Mouse (Mus musculus) spleen, postnatal 36 days (tissue): ENCODE results near the gene Morc2b.
"Not testable (repeated sequence)": the region's sequence is repeated elsewhere in the genome, so short reads cannot be mapped to it uniquely, and the experiment has no call there.

Experiments
- DNase-seq, 2 experiments: peaks; one replicate each; pipeline ENCODE4 v3.0.0; 2022; ENCODE audit warnings: low spot score in 2 of 2, mixed read lengths in 1 of 2

The Morc2b gene

GRCm38 (mm10) chr17:33139261-33139820 lies at the start of gene Morc2b:
TSS of gene Morc2b (minus strand) at chr17:33139683.
- DNase-seq: no peak

GRCm38 (mm10) chr17:33168147-33168546 lies 28.7 kb upstream of the Morc2b start, which contains the start of gene Olfr55:
TSS of gene Olfr55 (plus strand) at chr17:33168447.
- DNase-seq: not testable (repeated sequence)

GRCm38 (mm10) chr17:33126257-33126656 lies 13.2 kb downstream of the Morc2b start:
- DNase-seq: no peak

- no peak for DNase-seq
These were observed 14.9 kb downstream of the Morc2b start for GRCm38 (mm10) chr17:33124546-33124945.

GRCm38 (mm10) chr17:33097396-33097795 lies 42.1 kb downstream of the Morc2b start:
- DNase-seq: no peak

- peak; percentile 48 to 49 for DNase-seq
These were observed 46.9 kb downstream of the Morc2b start for GRCm38 (mm10) chr17:33092391-33093193.

- no peak for DNase-seq
These were observed 47.9 kb downstream of the Morc2b start for GRCm38 (mm10) chr17:33091630-33092029.

GRCm38 (mm10) chr17:33089220-33089949 lies 50.1 kb downstream of the Morc2b start, which contains the start of gene Zfp563:
TSS of gene Zfp563 (plus strand) at chr17:33089310.
- DNase-seq: peak; percentile 80 to 82

GRCm38 (mm10) chr17:33067958-33068357 lies 71.5 kb downstream of the Morc2b start, which contains the start of gene 4921501E09Rik:
TSS of gene 4921501E09Rik (minus strand) at chr17:33068058.
- DNase-seq: no peak
